Comparison of ENCODE assay signal across 8 mouse cellular contexts in the genomic region with DNA sequence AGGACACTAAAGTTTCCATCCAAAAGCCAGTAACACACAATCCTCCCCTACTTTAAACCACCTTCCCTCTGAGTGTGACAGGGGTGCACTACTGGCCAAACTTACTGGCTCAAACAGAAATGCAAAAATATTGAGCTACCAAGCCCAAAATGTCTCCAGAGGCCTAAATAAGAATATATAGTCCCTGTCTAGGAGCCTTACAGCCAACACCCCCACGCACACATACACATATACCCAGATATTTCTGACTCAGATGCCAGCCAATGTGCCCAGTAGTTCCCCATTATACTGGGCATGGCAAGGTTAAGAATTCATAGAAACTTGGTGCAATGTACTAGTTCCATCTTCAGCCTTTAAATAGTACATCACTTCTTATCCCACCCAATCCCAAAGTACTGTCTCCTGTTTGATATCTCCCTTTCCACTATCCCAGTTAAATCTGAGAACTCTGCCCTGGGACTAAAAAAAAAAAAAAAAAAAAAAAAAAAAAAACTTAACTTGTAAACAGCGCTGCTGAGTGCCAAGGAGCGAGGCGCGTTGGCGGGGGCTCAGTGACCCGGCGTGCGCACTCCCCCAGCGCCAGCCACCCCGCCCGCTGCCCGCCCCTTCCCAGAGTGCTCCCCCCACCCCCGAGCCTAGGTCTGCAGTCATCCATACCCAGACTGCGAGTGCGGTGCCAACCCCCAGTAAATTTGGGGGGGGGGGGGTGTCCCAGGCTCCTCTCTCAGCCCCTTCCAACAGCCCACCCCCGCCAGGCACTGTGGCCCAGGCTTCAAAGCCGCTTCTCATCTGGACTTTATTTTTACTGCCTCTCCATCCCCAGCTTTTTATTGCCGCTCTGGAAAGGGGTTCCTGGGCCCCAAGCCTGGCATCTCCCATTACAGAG. TPM values are rescaled to one million over a fixed set of nuclear protein-coding genes. Genes with fewer than 3 reads are reported as not detected.
DNase-seq lines count a peak whose midpoint lies in the region; ATAC-seq and TF ChIP-seq lines count a peak whose summit lies in the region.

No protein-coding gene starts in this region.

- H3K9me3 ChIP-seq in neural tube, embryonic 11.5 days (ENCODE audit: control insufficient read depth, low read length) = no peaks in the 10 kb centered on the region
- H3K9me3 ChIP-seq in liver, embryonic 11.5 days (ENCODE audit: control insufficient read depth, low read length) = no peaks in the 10 kb centered on the region
- no peaks in the 10 kb centered on the region for H3K9me3 ChIP-seq in stomach, embryonic 14.5 days (ENCODE audit: control insufficient read depth, low read depth, low read length)

- peaks cover 32% of the 10 kb centered on the region for H3K4me1 ChIP-seq in neural tube, embryonic 11.5 days (ENCODE audit: control insufficient read depth, insufficient read depth, low read length)
- peaks cover 49% of the 10 kb centered on the region for H3K4me1 ChIP-seq in liver, embryonic 11.5 days (replicated peaks; ENCODE audit: control insufficient read depth, insufficient read depth, low read length)
- H3K4me1 ChIP-seq in stomach, embryonic 14.5 days (ENCODE audit: control insufficient read depth, insufficient read depth, low read length) = peaks cover 44% of the 10 kb centered on the region
- H3K4me1 ChIP-seq in thymus, adult 2 months (replicated peaks; ENCODE audit: control insufficient read depth, insufficient read depth, low read length) = peaks cover 36% of the 10 kb centered on the region

- H3K27ac ChIP-seq in neural tube, embryonic 11.5 days (ENCODE audit: low read depth, low read length) = no peak overlapping the region
- H3K27ac ChIP-seq in liver, embryonic 11.5 days (ENCODE audit: low read depth, low read length) = no peak overlapping the region
- H3K27ac ChIP-seq in stomach, embryonic 14.5 days (ENCODE audit: low read length) = peak overlapping the region; percentile 99; the same call in 1 of the 2 replicates
- H3K27ac ChIP-seq in thymus, adult 2 months (ENCODE audit: control insufficient read depth, insufficient read depth, low read length) = no peak overlapping the region

- WGBS in neural tube, embryonic 11.5 days = 6% methylated on average over 18 of the region's 19 CpGs
- WGBS in liver, embryonic 11.5 days = 29% methylated on average over 19 of the region's 19 CpGs
- 10% methylated on average over 19 of the region's 19 CpGs for WGBS in stomach, embryonic 14.5 days
- whole genome bisulfite sequencing in thymus, adult 2 months = 64% methylated on average over 19 of the region's 19 CpGs

- peak overlapping the region; percentile 56 for H3K4me3 ChIP-seq in neural tube, embryonic 11.5 days (ENCODE audit: low read depth, low read length)
- peak overlapping the region; percentile 51 for H3K4me3 ChIP-seq in liver, embryonic 11.5 days (ENCODE audit: low read depth, low read length)
- peak overlapping the region; percentile 69 for H3K4me3 ChIP-seq in stomach, embryonic 14.5 days (ENCODE audit: low read depth, low read length)
- no peak overlapping the region for H3K4me3 ChIP-seq in thymus, adult 2 months (ENCODE audit: control insufficient read depth, insufficient read depth, low read length)

- ATAC-seq in neural tube, embryonic 11.5 days (ENCODE audit: insufficient read depth, low FRiP score, low TSS enrichment) = no peak
- no peak for ATAC-seq in liver, embryonic 11.5 days (replicated peaks; ENCODE audit: low FRiP score)
- no peak for ATAC-seq in stomach, embryonic 14.5 days (ENCODE audit: insufficient number of reproducible peaks, insufficient read depth, low FRiP score, low read depth)
- ATAC-seq in megakaryocyte progenitor cell, adult 5-6 weeks (replicated peaks; ENCODE audit: poor library complexity) = no peak

- peaks cover 17% of the 10 kb centered on the region for H3K27me3 ChIP-seq in neural tube, embryonic 11.5 days (ENCODE audit: control insufficient read depth, insufficient read depth, low read length)
- H3K27me3 ChIP-seq in liver, embryonic 11.5 days (replicated peaks; ENCODE audit: control insufficient read depth, insufficient read depth, low read length) = peaks cover 65% of the 10 kb centered on the region
- H3K27me3 ChIP-seq in stomach, embryonic 14.5 days (ENCODE audit: control insufficient read depth, insufficient read depth, low read length) = no peaks in the 10 kb centered on the region
- peaks cover 11% of the 10 kb centered on the region; the same call in 1 of the 2 replicates for H3K27me3 ChIP-seq in thymus, adult 2 months (ENCODE audit: control insufficient read depth, insufficient read depth, low read length)

- no peak for TF ChIP-seq POLR2A in thymus, adult 2 months (IDR thresholded peaks at IDR 0.05; ENCODE audit: control insufficient read depth, extremely low read depth, insufficient read depth, low read length, poor library complexity)

- no peak overlapping the region for H3K9ac ChIP-seq in neural tube, embryonic 11.5 days (ENCODE audit: low read length)
- H3K9ac ChIP-seq in liver, embryonic 11.5 days (ENCODE audit: low read depth, low read length) = no peak overlapping the region
- H3K9ac ChIP-seq in stomach, embryonic 14.5 days (replicated peaks; ENCODE audit: low read depth, low read length) = peak overlapping the region; percentile 79

- no peak for TF ChIP-seq CTCF in thymus, adult 2 months (IDR thresholded peaks at IDR 0.05; ENCODE audit: borderline replicate concordance, control insufficient read depth, extremely low read depth, insufficient read depth, low read length, poor library complexity)

- H3K4me2 ChIP-seq in neural tube, embryonic 11.5 days (ENCODE audit: low read depth) = peak overlapping the region; percentile 82
- H3K4me2 ChIP-seq in liver, embryonic 11.5 days = peak overlapping the region; percentile 89
- H3K4me2 ChIP-seq in stomach, embryonic 14.5 days (replicated peaks; ENCODE audit: low read depth, low read length) = peak overlapping the region; percentile 64

- H3K36me3 ChIP-seq in neural tube, embryonic 11.5 days (ENCODE audit: control insufficient read depth, insufficient read depth, low read length) = no peaks in the 10 kb centered on the region
- no peaks in the 10 kb centered on the region for H3K36me3 ChIP-seq in liver, embryonic 11.5 days (ENCODE audit: control insufficient read depth, insufficient read depth, low read length)
- no peaks in the 10 kb centered on the region; the same call in 1 of the 2 replicates for H3K36me3 ChIP-seq in stomach, embryonic 14.5 days (ENCODE audit: control insufficient read depth, insufficient read depth, low read length)
- H3K36me3 ChIP-seq in thymus, adult 2 months (ENCODE audit: control insufficient read depth, insufficient read depth, low read length) = no peaks in the 10 kb centered on the region

- DNase-seq in neural tube, embryonic 11.5 days (ENCODE audit: low spot score) = no peak
- DNase-seq in neural tube, embryonic 10.5 days (ENCODE audit: extremely low spot score, low spot score) = no peak
- peak; percentile 63 for DNase-seq in gastrocnemius, postnatal 25 days
- no peak for DNase-seq in liver, embryonic 11.5 days (ENCODE audit: low spot score)
- no peak for DNase-seq in thymus, adult 2 months
- no peak for DNase-seq in yolk sac, embryonic 10.5 days (ENCODE audit: low spot score)

RNA-seq across cellular contexts. Expression of a gene that starts 12.8 kb away (rescaled TPM):
- polyA plus RNA-seq in neural tube, embryonic 11.5 days (2014; fragmentation: Nextera tagmentation; extraction: Ambion mirVana) = 24.0 and 26.4 TPM in 2 replicates
- total RNA-seq in gastrocnemius, postnatal 25 days (2021) = 1 to 10 TPM; 9.3 to 9.8 TPM
- polyA plus RNA-seq in liver, embryonic 11.5 days (2014; fragmentation: Nextera tagmentation; extraction: Ambion mirVana) = 11.1 and 11.5 TPM in 2 replicates
- polyA plus RNA-seq in stomach, embryonic 14.5 days (2014; fragmentation: Nextera tagmentation; extraction: Ambion mirVana) = 36.9 and 40.5 TPM in 2 replicates
- 18.9 and 23.7 TPM in 2 replicates for polyA plus RNA-seq in thymus, adult 2 months (2012; rRNA removed)
- total RNA-seq in megakaryocyte progenitor cell, adult 5-6 weeks (2015) = 4.1 and 4.8 TPM in 2 replicates
- 3.9 and 4.2 TPM in 2 replicates for total RNA-seq in megakaryocyte progenitor cell, adult 5-6 weeks (2017)

RNA-seq across cellular contexts. Expression of a gene that starts 12.8 kb away (rescaled TPM):
- polyA plus RNA-seq in neural tube, embryonic 11.5 days (2014; fragmentation: Nextera tagmentation; extraction: Ambion mirVana) = 0.95 and 1.3 TPM in 2 replicates
- 1 to 10 TPM in 1 of 2 experiments, under 1 TPM in 1; 0.41 to 1.2 TPM for total RNA-seq in gastrocnemius, postnatal 25 days (2021)
- polyA plus RNA-seq in liver, embryonic 11.5 days (2014; fragmentation: Nextera tagmentation; extraction: Ambion mirVana) = 3.9 and 4.1 TPM in 2 replicates
- 5.8 and 9.9 TPM in 2 replicates for polyA plus RNA-seq in stomach, embryonic 14.5 days (2014; fragmentation: Nextera tagmentation; extraction: Ambion mirVana)
- polyA plus RNA-seq in thymus, adult 2 months (2012; rRNA removed) = 72.6 and 82.8 TPM in 2 replicates
- 26.6 and 29.2 TPM in 2 replicates for total RNA-seq in megakaryocyte progenitor cell, adult 5-6 weeks (2015)
- 36.7 and 44.6 TPM in 2 replicates for total RNA-seq in megakaryocyte progenitor cell, adult 5-6 weeks (2017)

RNA-seq across cellular contexts. Expression of a gene that starts 25.8 kb away (rescaled TPM):
- 0.20 and 0.39 TPM in 2 replicates for polyA plus RNA-seq in neural tube, embryonic 11.5 days (2014; fragmentation: Nextera tagmentation; extraction: Ambion mirVana)
- not detected for total RNA-seq in gastrocnemius, postnatal 25 days (2021)
- polyA plus RNA-seq in liver, embryonic 11.5 days (2014; fragmentation: Nextera tagmentation; extraction: Ambion mirVana) = 0.13 TPM in 1 of 2 replicates, not detected in the other
- polyA plus RNA-seq in stomach, embryonic 14.5 days (2014; fragmentation: Nextera tagmentation; extraction: Ambion mirVana) = 0.36 and 0.56 TPM in 2 replicates
- polyA plus RNA-seq in thymus, adult 2 months (2012; rRNA removed) = 0.30 and 0.31 TPM in 2 replicates
- total RNA-seq in megakaryocyte progenitor cell, adult 5-6 weeks (2015) = not detected in 2 replicates
- total RNA-seq in megakaryocyte progenitor cell, adult 5-6 weeks (2017) = not detected in 2 replicates

RNA-seq across cellular contexts. Expression of a gene that starts 34.7 kb away (rescaled TPM):
- 59.7 and 66.7 TPM in 2 replicates for polyA plus RNA-seq in neural tube, embryonic 11.5 days (2014; fragmentation: Nextera tagmentation; extraction: Ambion mirVana)
- total RNA-seq in gastrocnemius, postnatal 25 days (2021) = 10 to 100 TPM; 12.1 to 14.1 TPM
- 58.8 and 60.7 TPM in 2 replicates for polyA plus RNA-seq in liver, embryonic 11.5 days (2014; fragmentation: Nextera tagmentation; extraction: Ambion mirVana)
- polyA plus RNA-seq in stomach, embryonic 14.5 days (2014; fragmentation: Nextera tagmentation; extraction: Ambion mirVana) = 63.1 and 63.7 TPM in 2 replicates
- polyA plus RNA-seq in thymus, adult 2 months (2012; rRNA removed) = 87.9 and 92.5 TPM in 2 replicates
- 28.2 and 33.0 TPM in 2 replicates for total RNA-seq in megakaryocyte progenitor cell, adult 5-6 weeks (2015)
- 17.8 and 25.5 TPM in 2 replicates for total RNA-seq in megakaryocyte progenitor cell, adult 5-6 weeks (2017)

RNA-seq across cellular contexts. Expression of a gene that starts 40.0 kb away (rescaled TPM):
- polyA plus RNA-seq in neural tube, embryonic 11.5 days (2014; fragmentation: Nextera tagmentation; extraction: Ambion mirVana) = 32.8 TPM in 2 replicates
- 10 to 100 TPM; 10.4 to 16.7 TPM for total RNA-seq in gastrocnemius, postnatal 25 days (2021)
- polyA plus RNA-seq in liver, embryonic 11.5 days (2014; fragmentation: Nextera tagmentation; extraction: Ambion mirVana) = 33.3 and 35.1 TPM in 2 replicates
- 60.5 and 63.9 TPM in 2 replicates for polyA plus RNA-seq in stomach, embryonic 14.5 days (2014; fragmentation: Nextera tagmentation; extraction: Ambion mirVana)
- polyA plus RNA-seq in thymus, adult 2 months (2012; rRNA removed) = 77.6 and 82.1 TPM in 2 replicates
- total RNA-seq in megakaryocyte progenitor cell, adult 5-6 weeks (2015) = 6.3 and 10.2 TPM in 2 replicates
- 6.4 and 8.1 TPM in 2 replicates for total RNA-seq in megakaryocyte progenitor cell, adult 5-6 weeks (2017)
